Mouse (Mus musculus): Measurements from ENCODE around the gene Dlg1.
"Not testable (repeated sequence)": the region's sequence is repeated elsewhere in the genome, so short reads cannot be mapped to it uniquely, and the experiment has no call there.

Gene Dlg1

GRCm38 (mm10) chr16:31657502-31657901 is 5.7 kb upstream of the Dlg1 start:
- DNase-seq = no peak

GRCm38 (mm10) chr16:31658539-31659334 is 4.5 kb upstream of the Dlg1 start:
- DNase-seq = no peak

- no peak for DNase-seq
Observed at GRCm38 (mm10) chr16:31659453-31659852, 3.8 kb upstream of the Dlg1 start.

- no peak for DNase-seq
Observed at GRCm38 (mm10) chr16:31662556-31663378, 476 bp upstream of the Dlg1 start.

GRCm38 (mm10) chr16:31664287-31664597 is 999 bp downstream of the Dlg1 start:
- no peak for DNase-seq

GRCm38 (mm10) chr16:31672202-31672601 is 9.0 kb downstream of the Dlg1 start:
- DNase-seq = no peak

GRCm38 (mm10) chr16:31677463-31677862 is 14.2 kb downstream of the Dlg1 start:
- no peak for DNase-seq

- no peak for DNase-seq
Observed at GRCm38 (mm10) chr16:31682291-31682690, 19.0 kb downstream of the Dlg1 start.

GRCm38 (mm10) chr16:31683670-31684430 is 20.6 kb downstream of the Dlg1 start:
- DNase-seq = no peak

GRCm38 (mm10) chr16:31684771-31685170 is 21.5 kb downstream of the Dlg1 start:
- no peak for DNase-seq

- DNase-seq = no peak
Observed at GRCm38 (mm10) chr16:31687766-31688165, 24.5 kb downstream of the Dlg1 start.

GRCm38 (mm10) chr16:31695286-31696020 is 32.2 kb downstream of the Dlg1 start:
- no peak for DNase-seq

- DNase-seq = no peak
Observed at GRCm38 (mm10) chr16:31696367-31696766, 33.1 kb downstream of the Dlg1 start.

- DNase-seq = no peak
Observed at GRCm38 (mm10) chr16:31697341-31697740, 34.1 kb downstream of the Dlg1 start.

GRCm38 (mm10) chr16:31705213-31705612 is 42.0 kb downstream of the Dlg1 start:
- no peak for DNase-seq

GRCm38 (mm10) chr16:31705904-31706303 is 42.7 kb downstream of the Dlg1 start:
- no peak for DNase-seq

- no peak for DNase-seq
Observed at GRCm38 (mm10) chr16:31707326-31707725, 44.1 kb downstream of the Dlg1 start.

GRCm38 (mm10) chr16:31722991-31723390 is 59.7 kb downstream of the Dlg1 start:
- no peak for DNase-seq

- DNase-seq = no peak
Observed at GRCm38 (mm10) chr16:31724121-31724520, 60.9 kb downstream of the Dlg1 start.

GRCm38 (mm10) chr16:31724818-31725217 is 61.6 kb downstream of the Dlg1 start:
- DNase-seq = no peak

- not testable (repeated sequence) for DNase-seq
Observed at GRCm38 (mm10) chr16:31730971-31731370, 67.7 kb downstream of the Dlg1 start.

GRCm38 (mm10) chr16:31737081-31737480 is 73.8 kb downstream of the Dlg1 start:
- DNase-seq = no peak

GRCm38 (mm10) chr16:31737761-31738160 is 74.5 kb downstream of the Dlg1 start:
- no peak for DNase-seq
